Mouse (Mus musculus) forebrain, embryonic 12.5 days (tissue): ENCODE data around the gene 4930518I15Rik. TPM values are rescaled to one million over a fixed set of nuclear protein-coding genes. Genes with fewer than 3 reads are reported as not detected.
"Not testable (repeated sequence)": the region's sequence is repeated elsewhere in the genome, so short reads cannot be mapped to it uniquely, and the experiment has no call there.

ENCODE experiments used
- ATAC-seq: fragments of 200-750 bp; cut with Nextera tagmentation; 2 replicates; pipeline ENCODE4 v1.8.0; 2017; ENCODE audit warnings: moderate TSS enrichment; ENCODE audit not compliant: low FRiP score
- H3K27ac ChIP-seq: fragments of 300-500 bp; sonication (generic); 2 replicates; pipeline ENCODE4 v1.5.1; 2016; ENCODE audit warnings: mild to moderate bottlenecking
- H3K27me3 ChIP-seq: fragments of 300-500 bp; sonication (generic); 2 replicates; pipeline ENCODE4 v1.6.1; 2016; ENCODE audit warnings: mild to moderate bottlenecking
- H3K36me3 ChIP-seq: fragments of 300-500 bp; sonication (generic); replicated peaks from 2 replicates; pipeline ENCODE4 v1.6.1; 2016; ENCODE audit warnings: mild to moderate bottlenecking
- H3K4me1 ChIP-seq: fragments of 300-500 bp; sonication (generic); 2 replicates; pipeline ENCODE4 v1.6.1; 2016
- H3K4me2 ChIP-seq: fragments of 300-500 bp; sonication (generic); 2 replicates; pipeline ENCODE4 v1.6.1; 2016; ENCODE audit warnings: mild to moderate bottlenecking, moderate library complexity
- H3K4me3 ChIP-seq: fragments of 300-500 bp; sonication (generic); replicated peaks from 2 replicates; pipeline ENCODE4 v1.5.1; 2016; ENCODE audit warnings: mild to moderate bottlenecking
- H3K9ac ChIP-seq: fragments of 300-500 bp; sonication (generic); 2 replicates; pipeline ENCODE4 v1.6.1; 2016; ENCODE audit warnings: mild to moderate bottlenecking
- H3K9me3 ChIP-seq: fragments of 300-500 bp; sonication (generic); 2 replicates; pipeline ENCODE4 v1.6.1; 2016
- WGBS: fragments of 180-500 bp; shearing (Covaris S2); methylation state at CpG from one replicate; pipeline ENCODE4 v1.1.7; 2016; 5-methylcytosine and 5-hydroxymethylcytosine counted together
- polyA plus RNA-seq: library from polyadenylated mRNA; unstranded; fragments of >200 nt; fragmentation: Nextera tagmentation; extraction: Ambion mirVana; gene quantifications from 2 replicates; pipeline ENCODE4 v1.2.1, GENCODE M21; 2016

Gene 4930518I15Rik
- polyA plus RNA-seq, 1 experiment from 2014 or later: 11.8 TPM

- Histone ChIP-seq H3K4me2 (peak overlapping the region; percentile 79), H3K9ac (peak overlapping the region; percentile 89), H3K27ac (peak overlapping the region; percentile 93), H3K4me1 (peaks cover 54% of the 10 kb centered on the region), H3K36me3 (peaks cover 20% of the 10 kb centered on the region), H3K27me3 (no peaks in the 10 kb centered on the region), H3K4me3 (peak overlapping the region; percentile 88), H3K9me3 (no peaks in the 10 kb centered on the region)
- under 1% methylated on average over 64 of the region's 79 CpGs for WGBS
- ATAC-seq: peak; percentile 44
These were observed 17.3 kb downstream of the 4930518I15Rik start for GRCm38 (mm10) chr2:156840301-156841027.

DNA sequence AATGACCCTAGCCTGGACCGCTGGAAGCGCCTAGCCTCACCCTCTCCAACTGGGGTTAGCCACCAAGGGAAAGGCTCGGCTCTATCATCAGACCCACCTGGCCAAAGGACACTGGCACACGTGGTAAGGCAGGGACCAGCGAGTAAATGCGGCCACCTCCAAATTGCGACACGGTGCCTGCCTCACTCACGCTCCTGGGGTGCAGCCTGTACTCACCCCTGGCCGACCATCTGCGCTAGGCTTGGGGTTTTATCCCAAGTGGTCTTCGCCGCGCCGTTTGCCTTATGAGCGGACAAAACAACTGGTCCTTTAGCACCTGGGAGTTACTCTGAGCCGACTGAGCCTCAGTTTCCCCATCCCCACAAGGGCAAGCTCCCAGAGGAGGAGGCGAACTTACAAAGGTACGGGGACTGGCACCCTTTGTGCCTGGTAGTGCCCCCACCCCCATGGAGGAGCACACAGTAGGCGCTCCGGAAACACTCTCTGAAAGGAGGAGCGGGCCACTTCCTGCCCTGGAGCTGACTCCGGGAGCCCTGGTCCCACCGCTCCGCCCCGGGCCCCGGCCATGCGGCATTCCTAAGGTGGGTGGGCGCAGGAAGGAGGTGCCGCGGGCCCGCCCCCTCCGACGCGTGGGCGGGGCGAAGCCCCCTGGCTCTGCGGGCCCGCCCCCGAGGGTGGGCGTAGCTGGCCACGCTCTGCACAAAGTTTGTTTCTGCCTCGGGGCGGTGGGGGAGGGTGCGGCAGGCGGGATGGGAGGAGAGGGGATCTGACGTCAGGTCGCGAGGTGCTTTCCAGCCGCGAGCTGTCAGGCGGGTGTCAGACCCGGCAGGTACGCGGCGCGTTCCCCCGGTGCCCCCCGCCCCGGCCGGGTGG is 18.2 kb downstream of the 4930518I15Rik start, which contains the start of gene Tgif2:
Gene Tgif2 (plus strand): TSS at position 689 of the 873 bp plus-strand sequence.
- Histone ChIP-seq H3K27ac (peak within 1 kb of the TSS; percentile 93), H3K4me2 (peak within 1 kb of the TSS; percentile 79), H3K4me1 (peaks cover 45% of the 10 kb centered on the region), H3K9ac (peak within 1 kb of the TSS; percentile 89), H3K27me3 (no peaks in the 10 kb centered on the region), H3K9me3 (no peaks in the 10 kb centered on the region), H3K4me3 (peak within 1 kb of the TSS; percentile 88), H3K36me3 (peaks cover 21% of the 10 kb centered on the region)
- WGBS: under 1% methylated on average over 57 of the region's 61 CpGs
- peak; percentile 84 for ATAC-seq

- Histone ChIP-seq H3K9me3 (no peaks in the 10 kb centered on the region), H3K4me1 (peaks cover 38% of the 10 kb centered on the region), H3K27ac (peak overlapping the region; percentile 65; the same call in 1 of the 2 replicates), H3K4me2 (peak overlapping the region; percentile 79), H3K4me3 (peak overlapping the region; percentile 88), H3K9ac (peak overlapping the region; percentile 89), H3K36me3 (peaks cover 28% of the 10 kb centered on the region), H3K27me3 (no peaks in the 10 kb centered on the region)
- WGBS: 68% methylated on average over 6 of the region's 6 CpGs
- ATAC-seq: no peak
These were observed 18.9 kb downstream of the 4930518I15Rik start for GRCm38 (mm10) chr2:156838839-156839238.

- Histone ChIP-seq H3K36me3 (peaks cover 66% of the 10 kb centered on the region), H3K9ac (no peak overlapping the region), H3K4me1 (peaks cover 6% of the 10 kb centered on the region; the same call in 1 of the 2 replicates), H3K27me3 (no peaks in the 10 kb centered on the region), H3K9me3 (no peaks in the 10 kb centered on the region), H3K27ac (no peak overlapping the region), H3K4me3 (no peak overlapping the region), H3K4me2 (no peak overlapping the region)
- no peak for ATAC-seq
- WGBS: 97% methylated on average over 11 of the region's 11 CpGs
These were observed 23.4 kb downstream of the 4930518I15Rik start for GRCm38 (mm10) chr2:156834336-156834735.

- H3K4me2 ChIP-seq, ATAC-seq, H3K36me3 ChIP-seq, H3K9ac ChIP-seq, H3K27me3 ChIP-seq, H3K27ac ChIP-seq, H3K4me3 ChIP-seq, H3K9me3 ChIP-seq, H3K4me1 ChIP-seq: not testable (repeated sequence)
- 81% methylated on average over 6 of the region's 6 CpGs for WGBS
These were observed 32.6 kb downstream of the 4930518I15Rik start for GRCm38 (mm10) chr2:156825128-156825527.

- Histone ChIP-seq H3K9me3 (no peaks in the 10 kb centered on the region), H3K9ac (no peak overlapping the region), H3K27me3 (no peaks in the 10 kb centered on the region), H3K36me3 (no peaks in the 10 kb centered on the region), H3K4me1 (peaks cover 15% of the 10 kb centered on the region), H3K27ac (no peak overlapping the region), H3K4me2 (no peak overlapping the region), H3K4me3 (no peak overlapping the region)
- 58% methylated on average over 1 of the region's 1 CpGs for WGBS
- no peak for ATAC-seq
These were observed 41.6 kb downstream of the 4930518I15Rik start for GRCm38 (mm10) chr2:156816116-156816515.

DNA sequence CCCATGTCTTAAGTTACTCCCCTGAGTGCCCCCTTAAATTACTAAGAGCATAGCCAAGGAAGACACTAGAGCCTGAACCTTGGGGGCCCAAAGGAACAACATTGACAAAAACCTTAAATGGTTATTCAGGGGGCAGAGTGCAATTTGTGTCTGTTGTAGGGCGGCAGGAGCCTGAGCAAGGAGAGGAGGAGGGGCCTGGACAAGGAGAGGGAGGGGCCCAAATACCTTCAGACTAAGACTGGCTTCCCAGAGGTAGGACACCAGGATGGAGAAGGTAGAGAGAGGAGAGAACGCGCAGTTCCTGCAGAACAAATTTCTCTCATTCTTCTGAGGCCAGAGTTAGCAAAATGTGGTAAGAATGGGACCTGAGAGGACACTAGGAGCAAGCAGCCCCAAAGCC is 42.3 kb downstream of the 4930518I15Rik start:
- Histone ChIP-seq H3K27me3 (no peaks in the 10 kb centered on the region), H3K4me3 (no peak overlapping the region), H3K27ac (no peak overlapping the region), H3K9me3 (no peaks in the 10 kb centered on the region), H3K36me3 (no peaks in the 10 kb centered on the region), H3K9ac (no peak overlapping the region), H3K4me1 (peaks cover 15% of the 10 kb centered on the region), H3K4me2 (no peak overlapping the region)
- WGBS: 56% methylated on average over 3 of the region's 3 CpGs
- no peak for ATAC-seq

- H3K9ac ChIP-seq: no peak overlapping the region
- no peak for ATAC-seq
- no peak overlapping the region for H3K27ac ChIP-seq
- WGBS: 46% methylated on average over 5 of the region's 5 CpGs
- H3K36me3 ChIP-seq: no peaks in the 10 kb centered on the region
- H3K27me3 ChIP-seq: no peaks in the 10 kb centered on the region
- H3K4me1 ChIP-seq: peaks cover 15% of the 10 kb centered on the region
- H3K4me3 ChIP-seq: no peak overlapping the region
- H3K4me2 ChIP-seq: no peak overlapping the region
- no peaks in the 10 kb centered on the region for H3K9me3 ChIP-seq
These were observed 42.9 kb downstream of the 4930518I15Rik start for GRCm38 (mm10) chr2:156814893-156815292.

DNA sequence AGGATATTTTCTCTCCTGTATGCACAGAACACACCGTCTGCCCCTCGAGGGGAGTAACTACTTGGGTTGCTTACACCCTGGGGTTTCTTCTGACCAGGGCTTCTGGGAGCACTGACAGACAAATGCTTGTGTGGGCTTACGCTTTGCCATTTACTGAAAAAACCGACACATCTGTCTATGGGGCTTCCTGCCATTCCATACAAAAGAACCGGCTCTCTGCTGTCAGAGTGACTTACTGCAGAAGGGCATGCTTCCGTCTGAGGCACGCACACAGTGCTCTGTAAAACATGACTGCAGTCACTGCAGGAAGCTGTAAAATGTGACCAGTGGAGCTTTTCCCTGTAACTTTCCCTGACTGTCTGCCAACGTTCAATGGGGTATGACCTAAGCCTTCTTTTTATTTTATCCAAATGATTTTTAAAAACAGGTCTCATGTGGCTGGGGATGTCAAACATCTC is 43.4 kb downstream of the 4930518I15Rik start:
- Histone ChIP-seq H3K27ac (no peak overlapping the region), H3K4me3 (no peak overlapping the region), H3K4me1 (peaks cover 15% of the 10 kb centered on the region), H3K4me2 (no peak overlapping the region), H3K36me3 (no peaks in the 10 kb centered on the region), H3K9ac (no peak overlapping the region), H3K9me3 (no peaks in the 10 kb centered on the region), H3K27me3 (no peaks in the 10 kb centered on the region)
- WGBS: 25% methylated on average over 8 of the region's 8 CpGs
- ATAC-seq: no peak

DNA sequence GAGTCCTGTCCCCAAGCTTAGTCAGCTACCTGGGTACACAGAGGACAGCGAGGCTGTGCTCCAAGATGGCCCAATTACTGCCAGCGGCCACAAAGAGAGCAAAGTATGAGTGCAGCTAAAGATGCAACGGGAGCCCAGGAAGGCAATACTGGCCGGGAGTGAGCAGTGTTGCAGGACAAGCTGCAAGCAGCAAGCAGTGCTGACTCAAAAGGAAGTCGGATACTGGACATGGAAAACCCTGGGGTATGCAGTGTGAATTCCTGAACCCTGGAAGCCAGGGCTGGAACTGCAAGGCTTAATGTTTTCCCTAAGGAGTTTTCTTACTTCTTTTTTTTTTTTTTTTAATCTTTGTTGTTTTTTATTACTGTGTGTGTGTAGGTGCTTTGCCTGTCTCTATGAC is 46.2 kb downstream of the 4930518I15Rik start:
- Histone ChIP-seq H3K4me1 (peaks cover 15% of the 10 kb centered on the region), H3K36me3 (no peaks in the 10 kb centered on the region), H3K27me3 (no peaks in the 10 kb centered on the region), H3K4me3 (no peak overlapping the region), H3K27ac (no peak overlapping the region), H3K4me2 (no peak overlapping the region), H3K9ac (no peak overlapping the region), H3K9me3 (no peaks in the 10 kb centered on the region)
- WGBS: 77% methylated on average over 5 of the region's 5 CpGs
- no peak for ATAC-seq

DNA sequence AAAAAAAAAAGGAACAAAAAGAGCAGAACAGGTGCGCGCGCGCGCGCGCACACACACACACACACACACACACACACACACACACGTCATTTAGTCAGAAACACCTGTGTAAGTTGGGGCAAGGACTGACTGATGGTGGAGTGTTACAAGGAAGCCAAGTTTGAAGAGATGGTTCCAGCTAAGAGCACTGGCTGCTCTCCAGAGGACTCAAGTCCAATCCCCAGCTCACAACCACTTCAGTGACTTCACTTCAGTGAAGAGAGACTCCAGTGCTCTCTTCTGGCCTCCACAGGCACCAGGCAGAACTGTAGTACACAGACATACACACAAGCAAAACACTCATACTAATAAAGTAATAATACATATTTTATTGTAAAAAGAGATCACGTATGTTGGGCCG is 47.0 kb downstream of the 4930518I15Rik start:
- 98% methylated on average over 10 of the region's 10 CpGs for WGBS

DNA sequence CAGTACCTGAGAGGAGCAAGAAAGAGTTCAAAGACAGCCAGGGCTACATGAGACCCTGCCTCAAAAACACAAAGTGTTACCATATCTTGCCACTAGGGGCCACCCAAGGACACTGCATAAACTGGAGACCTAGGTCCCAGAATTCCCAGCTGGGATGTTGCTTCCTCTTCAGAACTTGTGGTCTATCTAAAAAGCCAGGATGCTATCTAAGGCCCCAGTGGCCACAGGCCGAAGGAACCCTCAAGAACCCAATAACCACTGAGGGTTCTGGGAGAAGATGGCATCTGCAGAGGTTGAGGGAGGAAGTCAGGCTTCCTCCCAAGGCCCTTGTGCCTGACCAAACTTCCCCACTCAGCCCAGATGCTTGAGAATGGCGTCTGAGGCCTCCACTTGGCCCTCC is 48.2 kb downstream of the 4930518I15Rik start:
- Histone ChIP-seq H3K27ac (no peak overlapping the region), H3K36me3 (no peaks in the 10 kb centered on the region), H3K9me3 (no peaks in the 10 kb centered on the region), H3K27me3 (no peaks in the 10 kb centered on the region), H3K4me1 (peaks cover 10% of the 10 kb centered on the region), H3K4me3 (no peak overlapping the region), H3K9ac (no peak overlapping the region), H3K4me2 (no peak overlapping the region)
- ATAC-seq: 0 out of 2 replicates have a peak, but pooled peaks have one; percentile 41
- 68% methylated on average over 2 of the region's 2 CpGs for WGBS

More for the DNA sequence above, 47.0 kb downstream of the 4930518I15Rik start:
- no peak overlapping the region for H3K4me3 ChIP-seq
- H3K27me3 ChIP-seq: no peaks in the 10 kb centered on the region
- no peak for ATAC-seq
- H3K4me1 ChIP-seq: peaks cover 15% of the 10 kb centered on the region
- H3K36me3 ChIP-seq: no peaks in the 10 kb centered on the region
- no peak overlapping the region for H3K27ac ChIP-seq
- H3K4me2 ChIP-seq: no peak overlapping the region
- H3K9me3 ChIP-seq: no peaks in the 10 kb centered on the region
- no peak overlapping the region for H3K9ac ChIP-seq
